Mouse (Mus musculus) midbrain, postnatal 0 days (tissue): ENCODE results near the gene Tbcb. TPM values are rescaled to one million over a fixed set of nuclear protein-coding genes. Genes with fewer than 3 reads are reported as not detected.
"Not testable (repeated sequence)": the region's sequence is repeated elsewhere in the genome, so short reads cannot be mapped to it uniquely, and the experiment has no call there.

Experiments used
- ATAC-seq: fragments of 200-750 bp; cut with Nextera tagmentation; 2 replicates; pipeline ENCODE4 v1.8.0; 2017; ENCODE audit warnings: moderate number of reproducible peaks, mild to moderate bottlenecking, moderate TSS enrichment, moderate library complexity; ENCODE audit not compliant: low FRiP score
- DNase-seq: peaks from one replicate; pipeline ENCODE4 v3.0.0-alpha.2; 2015; ENCODE audit warnings: low spot score
- H3K27ac ChIP-seq: fragments of 300-500 bp; sonication (generic); 2 replicates; pipeline ENCODE4 v1.5.1; 2014; ENCODE audit warnings: low read depth, mild to moderate bottlenecking, low read length, mixed read lengths
- H3K27me3 ChIP-seq: fragments of 300-500 bp; sonication (generic); 2 replicates; pipeline ENCODE4 v1.6.1; 2014; ENCODE audit warnings: low read length, control low read depth, mixed read lengths; ENCODE audit not compliant: insufficient read depth
- H3K36me3 ChIP-seq: fragments of 300-500 bp; sonication (generic); 2 replicates; pipeline ENCODE4 v1.6.1; 2014; ENCODE audit warnings: low read length, control low read depth, mixed read lengths; ENCODE audit not compliant: insufficient read depth
- H3K4me1 ChIP-seq: fragments of 300-500 bp; sonication (generic); 2 replicates; pipeline ENCODE4 v1.6.1; 2014; ENCODE audit warnings: mild to moderate bottlenecking, control low read depth, antibody characterized with exemption, low read length, mixed read lengths; ENCODE audit not compliant: insufficient read depth
- H3K4me2 ChIP-seq: fragments of 300-500 bp; sonication (generic); 2 replicates; pipeline ENCODE4 v1.6.1; 2014; ENCODE audit warnings: low read depth, mild to moderate bottlenecking, low read length, mixed read lengths; ENCODE audit not compliant: poor library complexity, severe bottlenecking
- H3K4me3 ChIP-seq: fragments of 300-500 bp; sonication (generic); 2 replicates; pipeline ENCODE4 v1.5.1; 2014; ENCODE audit warnings: low read depth, mild to moderate bottlenecking, low read length, moderate library complexity
- H3K9ac ChIP-seq: fragments of 300-500 bp; sonication (generic); replicated peaks from 2 replicates; pipeline ENCODE4 v1.6.1; 2014; ENCODE audit warnings: mild to moderate bottlenecking, low read length, moderate library complexity, mixed read lengths; ENCODE audit not compliant: poor library complexity, severe bottlenecking
- H3K9me3 ChIP-seq: fragments of 300-500 bp; sonication (generic); 2 replicates; pipeline ENCODE4 v1.6.1; 2016; ENCODE audit warnings: low read length, control low read depth
- CTCF ChIP-seq: IDR thresholded peaks from 2 replicates; pipeline ENCODE4 v1.5.1; 2016; ENCODE audit warnings: antibody characterized with exemption, mild to moderate bottlenecking
- WGBS: fragments of 180-500 bp; shearing (Covaris S2); extraction: QIAGEN DNeasy Blood & Tissue Kit; methylation state at CpG from one replicate; pipeline ENCODE4 v1.1.7; 2014; 5-methylcytosine and 5-hydroxymethylcytosine counted together
- polyA plus RNA-seq: library from polyadenylated mRNA; unstranded; fragments of >200 nt; fragmentation: Nextera tagmentation; extraction: Ambion mirVana; gene quantifications from 2 replicates; pipeline ENCODE4 v1.2.1, GENCODE M21; 2015
- total RNA-seq: library from RNA; depleted of rRNA; stranded (reverse); fragments of >200 nt; gene quantifications from 2 replicates; pipeline ENCODE4 v1.2.3, GENCODE M21; 2014

Tbcb gene
- total and polyA plus RNA-seq, 2 experiments from 2014 or later: 127 to 483 TPM

GRCm38 (mm10) chr7:30265041-30265440 lies 33.0 kb upstream of the Tbcb start:
- no peak for ATAC-seq
- Histone ChIP-seq H3K4me2 (no peak overlapping the region), H3K4me3 (no peak overlapping the region), H3K4me1 (no peaks in the 10 kb centered on the region), H3K9ac (no peak overlapping the region), H3K36me3 (no peaks in the 10 kb centered on the region), H3K27ac (no peak overlapping the region), H3K27me3 (no peaks in the 10 kb centered on the region), H3K9me3 (no peaks in the 10 kb centered on the region)
- no peak for DNase-seq
- TF ChIP-seq CTCF: no peak
- 81% methylated on average over 2 of the region's 2 CpGs for WGBS

- Histone ChIP-seq H3K9me3 (no peaks in the 10 kb centered on the region), H3K27ac (no peak overlapping the region), H3K36me3 (peaks cover 6% of the 10 kb centered on the region; the same call in 1 of the 2 replicates), H3K9ac (no peak overlapping the region), H3K4me3 (no peak overlapping the region), H3K4me1 (no peaks in the 10 kb centered on the region), H3K27me3 (no peaks in the 10 kb centered on the region), H3K4me2 (no peak overlapping the region)
- ATAC-seq (no peak), DNase-seq (no peak)
- no peak for TF ChIP-seq CTCF
- 84% methylated on average over 12 of the region's 12 CpGs for WGBS
Observed at GRCm38 (mm10) chr7:30251956-30252954, 20.2 kb upstream of the Tbcb start.

- H3K27ac ChIP-seq: not testable (repeated sequence)
- 86% methylated on average over 3 of the region's 3 CpGs for WGBS
Observed at GRCm38 (mm10) chr7:30237374-30237773, 5.3 kb upstream of the Tbcb start.

GRCm38 (mm10) chr7:30235625-30236024 lies 3.6 kb upstream of the Tbcb start, which contains the start of gene Ovol3:
Gene Ovol3, minus strand, starts transcription at chr7:30235725.
- 92% methylated on average over 4 of the region's 4 CpGs for WGBS
- no peaks in the 10 kb centered on the region for H3K27me3 ChIP-seq
- DNase-seq (no peak), ATAC-seq (no peak)
- H3K4me3 ChIP-seq: no peak within 1 kb of the TSS
- H3K4me1 ChIP-seq: peaks cover 10% of the 10 kb centered on the region
- H3K4me2 ChIP-seq: no peak within 1 kb of the TSS
- H3K9ac ChIP-seq: no peak within 1 kb of the TSS
- H3K36me3 ChIP-seq: peaks cover 17% of the 10 kb centered on the region
- H3K9me3 ChIP-seq: no peaks in the 10 kb centered on the region
- no peak for TF ChIP-seq CTCF
- no peak within 1 kb of the TSS for H3K27ac ChIP-seq

More at GRCm38 (mm10) chr7:30237374-30237773, 5.3 kb upstream of the Tbcb start:
- H3K4me3 ChIP-seq, H3K4me1 ChIP-seq, H3K27me3 ChIP-seq, ATAC-seq, DNase-seq, H3K9ac ChIP-seq, H3K4me2 ChIP-seq, H3K9me3 ChIP-seq: not testable (repeated sequence)
- peaks cover 17% of the 10 kb centered on the region for H3K36me3 ChIP-seq

GRCm38 (mm10) chr7:30235091-30235490 lies 3.0 kb upstream of the Tbcb start:
- no peak overlapping the region for H3K4me2 ChIP-seq

GRCm38 (mm10) chr7:30234276-30234858 lies 2.3 kb upstream of the Tbcb start:
- Histone ChIP-seq H3K9me3 (no peaks in the 10 kb centered on the region), H3K4me2 (no peak overlapping the region), H3K27ac (no peak overlapping the region), H3K36me3 (peaks cover 20% of the 10 kb centered on the region), H3K27me3 (no peaks in the 10 kb centered on the region), H3K9ac (no peak overlapping the region), H3K4me1 (peaks cover 12% of the 10 kb centered on the region), H3K4me3 (no peak overlapping the region)
- no peak for ATAC-seq
- no peak for DNase-seq
- TF ChIP-seq CTCF: no peak
- WGBS: 94% methylated on average over 15 of the region's 15 CpGs

More at GRCm38 (mm10) chr7:30235091-30235490, 3.0 kb upstream of the Tbcb start:
- H3K9ac ChIP-seq: no peak overlapping the region
- WGBS: 92% methylated on average over 8 of the region's 8 CpGs
- TF ChIP-seq CTCF: no peak
- ATAC-seq (no peak), DNase-seq (no peak)
- no peak overlapping the region for H3K27ac ChIP-seq
- H3K27me3 ChIP-seq: no peaks in the 10 kb centered on the region
- H3K4me3 ChIP-seq: no peak overlapping the region
- H3K36me3 ChIP-seq: peaks cover 17% of the 10 kb centered on the region
- H3K9me3 ChIP-seq: no peaks in the 10 kb centered on the region
- H3K4me1 ChIP-seq: peaks cover 12% of the 10 kb centered on the region
